Mouse (Mus musculus): ENCODE results near the gene Vmn1r235. TPM values are rescaled to one million over a fixed set of nuclear protein-coding genes. Genes with fewer than 3 reads are reported as not detected.

Gene Vmn1r235
- polyA plus RNA-seq, 1 experiment from 2014 or later: not detected

Small RNA genes lying within 50 kb of the gene (microRNA-seq; reads per million reads assigned to microRNA genes)
- not detected for gene Gm26384

Other genes with a start within 250 kb of the Vmn1r235 start
- 21.5 and 22.2 TPM in 2 replicates for gene Zfp160, start 247.5 kb upstream of the Vmn1r235 start, polyA plus RNA-seq (2014; fragmentation: Nextera tagmentation; extraction: Ambion mirVana)
- not detected in 2 replicates for gene Vmn1r234, start 30.3 kb upstream of the Vmn1r235 start, polyA plus RNA-seq (2014; fragmentation: Nextera tagmentation; extraction: Ambion mirVana)
- not detected in 2 replicates for gene Vmn1r236, start 26.5 kb downstream of the Vmn1r235 start, polyA plus RNA-seq (2014; fragmentation: Nextera tagmentation; extraction: Ambion mirVana)
- gene Vmn1r237, start 55.5 kb downstream of the Vmn1r235 start, polyA plus RNA-seq (2014; fragmentation: Nextera tagmentation; extraction: Ambion mirVana): not detected in 2 replicates
- 5.6 and 6.8 TPM in 2 replicates for gene Zfp677, start 127.3 kb downstream of the Vmn1r235 start, polyA plus RNA-seq (2014; fragmentation: Nextera tagmentation; extraction: Ambion mirVana)
- 5.2 and 7.6 TPM in 2 replicates for gene Zfp54, start 166.8 kb downstream of the Vmn1r235 start, polyA plus RNA-seq (2014; fragmentation: Nextera tagmentation; extraction: Ambion mirVana)
- 12.8 and 15.8 TPM in 2 replicates for gene Zfp51, start 194.0 kb downstream of the Vmn1r235 start, polyA plus RNA-seq (2014; fragmentation: Nextera tagmentation; extraction: Ambion mirVana)
- 9.6 and 10.4 TPM in 2 replicates for gene Zfp53, start 232.6 kb downstream of the Vmn1r235 start, polyA plus RNA-seq (2014; fragmentation: Nextera tagmentation; extraction: Ambion mirVana)

Data from neural tube, embryonic 14.5 days (tissue).